Mouse (Mus musculus) megakaryocyte-erythroid progenitor cell, adult 5-6 weeks (primary cell): ENCODE results near the gene Klk15. TPM values are rescaled to one million over a fixed set of nuclear protein-coding genes. Genes with fewer than 3 reads are reported as not detected.
"Not testable (repeated sequence)": the region's sequence is repeated elsewhere in the genome, so short reads cannot be mapped to it uniquely, and the experiment has no call there.

Experiments used
- ATAC-seq: replicated peaks from 2 replicates; pipeline ENCODE4 v1.8.0; 2016; ENCODE audit warnings: mild to moderate bottlenecking, inconsistent platforms; ENCODE audit not compliant: severe bottlenecking, poor library complexity, low FRiP score, low TSS enrichment
- total RNA-seq, 2 experiments: library from RNA; stranded (forward) in 1 of 2; stranded (reverse) in 1 of 2; fragments of 200-1000, 215-1000 nt in 1 of 2; fragments of >200 nt in 1 of 2; fragmentation: Nextera tagmentation in 1 of 2; gene quantifications; 2 replicates each; pipeline ENCODE4 v1.2.3; 2014 to 2017

Gene Klk15
- total RNA-seq, 2 experiments from 2014 or later, result not detected

DNA sequence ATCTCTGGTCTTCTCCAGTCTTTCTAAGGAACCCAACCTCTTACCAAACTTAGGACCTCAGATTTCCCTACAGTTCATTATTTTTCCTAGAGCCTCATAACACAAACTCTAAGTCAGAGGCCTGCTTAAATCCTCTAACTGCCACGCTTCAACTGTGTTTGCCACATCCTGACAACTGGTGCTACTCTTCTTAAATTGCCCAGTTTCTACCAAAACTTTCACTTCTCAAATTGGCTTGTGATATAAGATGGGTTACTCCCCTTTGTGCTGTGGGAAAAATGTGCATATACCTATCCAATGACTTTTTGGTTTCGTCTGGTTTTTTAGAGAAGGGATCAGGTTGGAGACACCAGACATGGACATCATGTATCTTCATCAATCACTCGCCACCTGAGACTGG lies 33.5 kb downstream of the Klk15 start:
- no peak for ATAC-seq

- no peak for ATAC-seq
These were observed 34.1 kb downstream of the Klk15 start for GRCm38 (mm10) chr7:43967612-43968011.

DNA sequence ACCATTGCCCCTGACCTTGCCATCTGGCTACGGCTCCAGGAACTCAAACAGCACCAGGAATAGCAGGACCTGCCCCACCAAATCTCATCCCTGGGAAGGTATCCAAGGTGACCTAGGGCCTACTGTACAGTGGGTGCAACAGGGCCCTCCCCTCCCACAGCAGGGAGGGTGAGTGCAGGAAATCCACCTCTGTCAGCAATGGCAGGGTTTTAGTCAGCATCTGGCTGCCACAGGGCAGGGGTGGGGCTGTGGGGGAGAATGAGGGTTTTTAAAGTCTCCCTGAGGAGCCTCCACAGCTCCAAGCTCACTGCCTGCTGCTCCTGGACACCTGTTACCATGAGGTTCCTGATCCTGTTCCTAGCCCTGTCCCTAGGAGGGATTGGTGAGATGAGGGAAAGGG lies 42.2 kb downstream of the Klk15 start, which contains the start of gene Klk1b9:
TSS of gene Klk1b9 (plus strand) at position 301 of the 400 bp plus-strand sequence.
- not testable (repeated sequence) for ATAC-seq

DNA sequence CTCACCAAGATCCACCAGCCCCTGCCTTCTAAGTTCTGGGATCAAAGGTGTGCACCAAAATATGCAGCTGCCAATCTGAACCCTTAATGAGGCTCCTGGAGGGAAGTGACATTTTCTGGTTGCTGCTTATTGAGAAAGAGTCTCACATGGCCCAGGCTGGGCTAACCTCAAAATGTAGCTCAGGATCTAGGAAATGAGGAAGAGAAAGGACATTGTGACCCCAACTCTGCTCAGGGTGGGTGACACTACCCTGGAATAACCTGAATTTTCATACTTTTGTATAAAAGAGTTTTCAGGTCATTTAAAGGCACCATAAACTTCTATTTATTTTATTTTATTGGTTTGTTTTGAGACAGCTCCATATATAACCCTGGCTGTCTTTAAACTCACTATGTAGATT lies 52.1 kb downstream of the Klk15 start:
- ATAC-seq, result no peak

Other genes with a start within 250 kb of the Klk15 start
- not detected in 2 replicates for gene Klk14, start 243.3 kb upstream of the Klk15 start, total RNA-seq (2014; fragmentation: Nextera tagmentation)
- not detected in 2 replicates for gene Klk14, start 243.3 kb upstream of the Klk15 start, total RNA-seq (2017)
- not detected in 2 replicates for gene Klk13, start 221.2 kb upstream of the Klk15 start, total RNA-seq (2014; fragmentation: Nextera tagmentation)
- not detected in 2 replicates for gene Klk13, start 221.2 kb upstream of the Klk15 start, total RNA-seq (2017)
- gene Klk12, start 164.8 kb upstream of the Klk15 start, total RNA-seq (2014; fragmentation: Nextera tagmentation), result not detected in 2 replicates
- not detected in 2 replicates for gene Klk12, start 164.8 kb upstream of the Klk15 start, total RNA-seq (2017)
- not detected in 2 replicates for gene Klk11, start 159.1 kb upstream of the Klk15 start, total RNA-seq (2014; fragmentation: Nextera tagmentation)
- not detected in 2 replicates for gene Klk11, start 159.1 kb upstream of the Klk15 start, total RNA-seq (2017)
- gene Klk10, start 152.7 kb upstream of the Klk15 start, total RNA-seq (2014; fragmentation: Nextera tagmentation), result not detected in 2 replicates
- gene Klk10, start 152.7 kb upstream of the Klk15 start, total RNA-seq (2017), result not detected in 2 replicates
- gene Klk9, start 141.8 kb upstream of the Klk15 start, total RNA-seq (2014; fragmentation: Nextera tagmentation), result not detected in 2 replicates
- gene Klk9, start 141.8 kb upstream of the Klk15 start, total RNA-seq (2017), result not detected in 2 replicates
- 4.7 and 9.3 TPM in 2 replicates for gene Klk8, start 136.2 kb upstream of the Klk15 start, total RNA-seq (2014; fragmentation: Nextera tagmentation)
- 2.4 and 6.9 TPM in 2 replicates for gene Klk8, start 136.2 kb upstream of the Klk15 start, total RNA-seq (2017)
- not detected in 2 replicates for gene Klk7, start 122.4 kb upstream of the Klk15 start, total RNA-seq (2014; fragmentation: Nextera tagmentation)
- not detected in 2 replicates for gene Klk7, start 122.4 kb upstream of the Klk15 start, total RNA-seq (2017)
- not detected in 2 replicates for gene Klk6, start 109.2 kb upstream of the Klk15 start, total RNA-seq (2014; fragmentation: Nextera tagmentation)
- gene Klk6, start 109.2 kb upstream of the Klk15 start, total RNA-seq (2017), result not detected in 2 replicates
- not detected in 2 replicates for gene Klk5, start 91.8 kb upstream of the Klk15 start, total RNA-seq (2014; fragmentation: Nextera tagmentation)
- gene Klk5, start 91.8 kb upstream of the Klk15 start, total RNA-seq (2017), result not detected in 2 replicates
- not detected in 2 replicates for gene Klk4, start 52.6 kb upstream of the Klk15 start, total RNA-seq (2014; fragmentation: Nextera tagmentation)
- gene Klk4, start 52.6 kb upstream of the Klk15 start, total RNA-seq (2017), result not detected in 2 replicates
- gene Klk1b8, start 16.9 kb downstream of the Klk15 start, total RNA-seq (2014; fragmentation: Nextera tagmentation), result not detected in 2 replicates
- gene Klk1b8, start 16.9 kb downstream of the Klk15 start, total RNA-seq (2017), result not detected in 2 replicates
- not detected in 2 replicates for gene Klk1b1, start 33.0 kb downstream of the Klk15 start, total RNA-seq (2014; fragmentation: Nextera tagmentation)
- gene Klk1b1, start 33.0 kb downstream of the Klk15 start, total RNA-seq (2017), result not detected in 2 replicates
- not detected in 2 replicates for gene Klk1b9, start 42.3 kb downstream of the Klk15 start, total RNA-seq (2014; fragmentation: Nextera tagmentation)
- not detected in 2 replicates for gene Klk1b9, start 42.3 kb downstream of the Klk15 start, total RNA-seq (2017)
- gene Klk1b11, start 62.1 kb downstream of the Klk15 start, total RNA-seq (2014; fragmentation: Nextera tagmentation), result not detected in 2 replicates
- not detected in 2 replicates for gene Klk1b11, start 62.1 kb downstream of the Klk15 start, total RNA-seq (2017)
- not detected in 2 replicates for gene Klk1b26, start 78.4 kb downstream of the Klk15 start, total RNA-seq (2014; fragmentation: Nextera tagmentation)
- not detected in 2 replicates for gene Klk1b26, start 78.4 kb downstream of the Klk15 start, total RNA-seq (2017)
- not detected in 2 replicates for gene Klk1b27, start 118.5 kb downstream of the Klk15 start, total RNA-seq (2014; fragmentation: Nextera tagmentation)
- gene Klk1b27, start 118.5 kb downstream of the Klk15 start, total RNA-seq (2017), result not detected in 2 replicates
- gene Klk1b21, start 168.6 kb downstream of the Klk15 start, total RNA-seq (2014; fragmentation: Nextera tagmentation), result not detected in 2 replicates
- not detected in 2 replicates for gene Klk1b21, start 168.6 kb downstream of the Klk15 start, total RNA-seq (2017)
- not detected in 2 replicates for gene Klk1b22, start 178.9 kb downstream of the Klk15 start, total RNA-seq (2014; fragmentation: Nextera tagmentation)
- not detected in 2 replicates for gene Klk1b22, start 178.9 kb downstream of the Klk15 start, total RNA-seq (2017)
- not detected in 2 replicates for gene Klk1b16, start 203.0 kb downstream of the Klk15 start, total RNA-seq (2014; fragmentation: Nextera tagmentation)
- not detected in 2 replicates for gene Klk1b16, start 203.0 kb downstream of the Klk15 start, total RNA-seq (2017)